Mouse (Mus musculus) frontal cortex, adult (tissue): ENCODE measurements at regions not wholly inside any gene's neighbourhood (a gene's known extent, or its start where the extent isn't known, plus 50 kb on each side); places are given as distances from the start of the nearest gene placed in this dataset.

Source experiments
- ATAC-seq: cut with Nextera tagmentation; 2 replicates; pipeline ENCODE4 v1.9.2; 2017; ENCODE audit warnings: mild to moderate bottlenecking, moderate library complexity, mixed read lengths; ENCODE audit not compliant: low TSS enrichment

- 0 out of 2 replicates have a peak, but pooled peaks have one; percentile 13 for ATAC-seq
Measured at GRCm38 (mm10) chr14:29869930-29870329, 98.2 kb upstream of the Selenok start.

GRCm38 (mm10) chr14:29876668-29877067 lies 91.4 kb upstream of the Selenok start:
- no peak for ATAC-seq

GRCm38 (mm10) chr14:29877671-29878422 lies 90.3 kb upstream of the Selenok start:
- ATAC-seq, result peak; percentile 88

- no peak for ATAC-seq
Measured at GRCm38 (mm10) chr14:29878423-29878800, 89.7 kb upstream of the Selenok start.

- no peak for ATAC-seq
Measured at GRCm38 (mm10) chr14:29879283-29879682, 88.8 kb upstream of the Selenok start.

GRCm38 (mm10) chr14:29882666-29883344 lies 85.3 kb upstream of the Selenok start:
- ATAC-seq, result peak; percentile 70

- peak; percentile 42; the same call in 1 of the 2 replicates for ATAC-seq
Measured at GRCm38 (mm10) chr14:29895332-29895988, 72.6 kb upstream of the Selenok start.

GRCm38 (mm10) chr14:29895989-29896675 lies 72.0 kb upstream of the Selenok start:
- peak; percentile 65 for ATAC-seq

GRCm38 (mm10) chr14:29900931-29901330 lies 67.2 kb upstream of the Selenok start:
- no peak for ATAC-seq

GRCm38 (mm10) chr14:29903574-29903973 lies 64.5 kb upstream of the Selenok start:
- no peak for ATAC-seq

- no peak for ATAC-seq
Measured at GRCm38 (mm10) chr14:29904856-29905255, 63.3 kb upstream of the Selenok start.

GRCm38 (mm10) chr14:29909741-29910140 lies 58.4 kb upstream of the Selenok start:
- no peak; the same call in 1 of the 2 replicates for ATAC-seq
